ENCODE assay signal across 9 mouse cellular contexts in the genomic region with DNA sequence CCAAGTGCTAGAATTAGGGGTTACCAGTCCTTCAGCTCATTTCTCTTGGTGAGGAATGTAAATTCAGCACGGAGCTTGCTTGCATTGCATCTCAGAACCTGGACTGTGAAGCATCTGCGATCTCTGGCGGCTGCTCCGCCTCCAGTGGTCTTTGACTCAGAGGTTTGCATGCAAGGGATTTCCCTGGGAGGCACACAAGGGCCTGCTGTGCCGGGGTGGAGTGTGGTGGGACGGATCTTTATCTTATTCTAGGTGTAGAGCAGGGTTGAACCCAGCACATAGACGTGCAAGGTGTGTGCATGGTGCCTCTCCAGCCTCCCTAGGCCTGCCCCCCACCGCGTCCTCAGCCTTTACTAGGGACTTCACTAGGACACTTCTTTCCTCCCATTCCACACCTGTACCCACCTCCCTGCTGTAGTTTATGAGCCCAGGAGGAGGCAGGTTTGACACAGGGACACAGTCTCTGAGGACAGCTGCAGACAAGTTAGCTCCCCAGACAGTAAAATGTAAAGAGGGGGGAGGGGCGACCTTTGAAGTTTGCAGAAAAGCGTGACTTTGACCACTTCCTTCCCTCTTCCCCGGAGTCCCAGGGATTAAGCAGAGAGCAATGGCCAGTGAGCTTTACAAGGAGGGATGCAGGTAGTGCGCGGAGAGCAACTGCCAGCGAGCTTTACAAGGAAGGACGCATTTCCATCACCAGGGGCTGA. TPM values are rescaled to one million over a fixed set of nuclear protein-coding genes. Genes with fewer than 3 reads are reported as not detected.
DNase-seq lines count a peak whose midpoint lies in the region; ATAC-seq and TF ChIP-seq lines count a peak whose summit lies in the region.
"Had no signal": no experiment of that assay in that cellular context is flagged by ENCODE, and none has a peak within 500 bp of the region (broad histone marks: within the 10 kb centered on the region; RNA-seq: fewer than 3 reads in every experiment).

No protein-coding gene starts in this region.

- intact Hi-C loops in gastrocnemius, adult 2 months (cut with DNase I) = no loop called here

- no peak for DNase-seq in heart, embryonic 10.5 days (ENCODE audit: low spot score)
- DNase-seq in heart, adult 11 months = no peak
- peak; percentile 14 for DNase-seq in 3T3-L1 (ENCODE audit: low read depth, low spot score)
- peak; percentile 46 for DNase-seq in embryonic facial prominence, embryonic 10.5 days (ENCODE audit: low spot score)
- no peak for DNase-seq in ovary, postnatal 36 days (ENCODE audit: low spot score)
- no peak for DNase-seq in testis, postnatal 14 days (ENCODE audit: low spot score)
- no peak for DNase-seq in gastrocnemius, adult 2 months
- DNase-seq: spleen, adult 18-20 months had no signal

- peaks cover 19% of the 10 kb centered on the region for H3K4me1 ChIP-seq in heart, embryonic 10.5 days
- peaks cover 37% of the 10 kb centered on the region for H3K4me1 ChIP-seq in embryonic facial prominence, embryonic 10.5 days
- H3K4me1 ChIP-seq in limb, embryonic 12.5 days (replicated peaks) = peaks cover 40% of the 10 kb centered on the region

- 0 out of 2 replicates have a peak, but pooled peaks have one; percentile 24 for ATAC-seq in limb, embryonic 12.5 days (ENCODE audit: insufficient number of reproducible peaks, insufficient read depth, low FRiP score, low TSS enrichment, low read depth)

- H3K4me2 ChIP-seq in limb, embryonic 12.5 days = peak overlapping the region; percentile 39

- H3K9me3 ChIP-seq in heart, embryonic 10.5 days = no peaks in the 10 kb centered on the region
- H3K9me3 ChIP-seq in embryonic facial prominence, embryonic 10.5 days = no peaks in the 10 kb centered on the region
- H3K9me3 ChIP-seq in limb, embryonic 12.5 days = no peaks in the 10 kb centered on the region

- peak overlapping the region; percentile 14; the same call in 1 of the 2 replicates for H3K27ac ChIP-seq in heart, embryonic 10.5 days
- peak overlapping the region; percentile 54 for H3K27ac ChIP-seq in embryonic facial prominence, embryonic 10.5 days (replicated peaks)
- H3K27ac ChIP-seq in limb, embryonic 12.5 days = peak overlapping the region; percentile 60
- no peak overlapping the region for H3K27ac ChIP-seq in gastrocnemius, adult 2 months

- H3K4me3 ChIP-seq in heart, embryonic 10.5 days = peak overlapping the region; percentile 4; the same call in 1 of the 2 replicates
- H3K4me3 ChIP-seq in embryonic facial prominence, embryonic 10.5 days = peak overlapping the region; percentile 34
- H3K4me3 ChIP-seq in limb, embryonic 12.5 days (replicated peaks) = no peak overlapping the region
- H3K4me3 ChIP-seq in gastrocnemius, adult 2 months = no peak overlapping the region

- H3K36me3 ChIP-seq in heart, embryonic 10.5 days = no peaks in the 10 kb centered on the region
- no peaks in the 10 kb centered on the region for H3K36me3 ChIP-seq in embryonic facial prominence, embryonic 10.5 days (replicated peaks)
- no peaks in the 10 kb centered on the region for H3K36me3 ChIP-seq in limb, embryonic 12.5 days

- WGBS in heart, embryonic 10.5 days = 5% methylated on average over 16 of the region's 16 CpGs
- WGBS in embryonic facial prominence, embryonic 10.5 days = 2% methylated on average over 16 of the region's 16 CpGs
- WGBS in limb, embryonic 12.5 days = 2% methylated on average over 16 of the region's 16 CpGs

- TF ChIP-seq CTCF in gastrocnemius, adult 2 months (IDR thresholded peaks at IDR 0.05) = no peak

- H3K9ac ChIP-seq in limb, embryonic 12.5 days (replicated peaks) = 0 out of 2 replicates have a peak overlapping the region, but pooled peaks have one; percentile 27

- peaks cover 29% of the 10 kb centered on the region for H3K27me3 ChIP-seq in heart, embryonic 10.5 days (ENCODE audit: insufficient read depth, poor library complexity, severe bottlenecking)
- peaks cover 42% of the 10 kb centered on the region for H3K27me3 ChIP-seq in embryonic facial prominence, embryonic 10.5 days (replicated peaks; ENCODE audit: low read depth, poor library complexity, severe bottlenecking)
- H3K27me3 ChIP-seq in limb, embryonic 12.5 days = peaks cover 13% of the 10 kb centered on the region

RNA-seq across cellular contexts. Expression of a gene that starts 25.5 kb away (rescaled TPM):
- 0.29 TPM in 1 of 2 replicates, not detected in the other for polyA plus RNA-seq in heart, embryonic 10.5 days (2016; fragmentation: Nextera tagmentation; extraction: Ambion mirVana)
- polyA plus RNA-seq in embryonic facial prominence, embryonic 10.5 days (2016; fragmentation: Nextera tagmentation; extraction: Ambion mirVana) = 0.39 and 0.59 TPM in 2 replicates
- 0.83 and 1.5 TPM in 2 replicates for polyA plus RNA-seq in limb, embryonic 12.5 days (2016; fragmentation: Nextera tagmentation; extraction: Ambion mirVana)
- not detected for total RNA-seq in gastrocnemius, adult 2 months (2021)

RNA-seq across cellular contexts. Expression of a gene that starts 53.0 kb away (rescaled TPM):
- 0.14 and 0.52 TPM in 2 replicates for polyA plus RNA-seq in heart, embryonic 10.5 days (2016; fragmentation: Nextera tagmentation; extraction: Ambion mirVana)
- 0.35 and 0.87 TPM in 2 replicates for polyA plus RNA-seq in embryonic facial prominence, embryonic 10.5 days (2016; fragmentation: Nextera tagmentation; extraction: Ambion mirVana)
- polyA plus RNA-seq in limb, embryonic 12.5 days (2016; fragmentation: Nextera tagmentation; extraction: Ambion mirVana) = 1.4 and 1.6 TPM in 2 replicates
- total RNA-seq in gastrocnemius, adult 2 months (2021) = not detected

Comparison
In these comparisons a context has a peak if more than half of its experiments do, and no peak if none do; other contexts are left out.
1. DNase-seq: peak in 3T3-L1 (single experiment) and embryonic facial prominence, embryonic 10.5 days (single experiment); none in heart, embryonic 10.5 days (single experiment), heart, adult 11 months (single experiment), ovary, postnatal 36 days (single experiment), testis, postnatal 14 days (single experiment) and gastrocnemius, adult 2 months (single experiment).
2. H3K4me3 ChIP-seq: peak in heart, embryonic 10.5 days (single experiment) and embryonic facial prominence, embryonic 10.5 days (single experiment); none in limb, embryonic 12.5 days (single experiment) and gastrocnemius, adult 2 months (single experiment).